Mouse (Mus musculus): ENCODE data around the gene Crot.

DNA sequence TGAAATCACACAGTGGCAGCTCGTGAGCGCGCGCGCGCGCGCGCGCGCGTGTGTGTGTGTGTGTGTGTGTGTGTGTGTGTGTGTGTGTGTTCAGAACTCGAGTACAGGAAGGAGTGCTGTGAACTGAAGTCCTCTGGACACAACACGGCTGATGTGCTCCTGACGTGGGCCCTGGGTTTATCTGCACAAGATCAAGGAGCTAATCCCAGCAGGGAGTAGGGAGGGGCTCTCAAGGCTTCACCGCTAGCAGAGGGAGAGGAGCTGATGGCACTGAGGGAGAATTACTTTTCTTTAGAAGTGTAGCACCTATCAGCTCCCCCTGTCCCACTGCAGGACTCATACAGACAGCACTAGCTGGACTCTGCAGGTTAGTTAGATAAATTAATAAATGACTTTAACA lies 5.5 kb downstream of the Crot start:
- TF ChIP-seq POLR2A (IDR thresholded peaks at IDR 0.05; ENCODE audit: borderline replicate concordance, extremely low read depth, insufficient read depth, insufficient read length, poor library complexity, severe bottlenecking) = no peak
- TF ChIP-seq CTCF (IDR thresholded peaks at IDR 0.05; ENCODE audit: borderline replicate concordance, extremely low read depth, insufficient read depth, insufficient read length) = no peak

Measured in brain, embryonic 14.5 days (tissue).